ENCODE assay signal across 12 mouse cellular contexts in the genomic region with DNA sequence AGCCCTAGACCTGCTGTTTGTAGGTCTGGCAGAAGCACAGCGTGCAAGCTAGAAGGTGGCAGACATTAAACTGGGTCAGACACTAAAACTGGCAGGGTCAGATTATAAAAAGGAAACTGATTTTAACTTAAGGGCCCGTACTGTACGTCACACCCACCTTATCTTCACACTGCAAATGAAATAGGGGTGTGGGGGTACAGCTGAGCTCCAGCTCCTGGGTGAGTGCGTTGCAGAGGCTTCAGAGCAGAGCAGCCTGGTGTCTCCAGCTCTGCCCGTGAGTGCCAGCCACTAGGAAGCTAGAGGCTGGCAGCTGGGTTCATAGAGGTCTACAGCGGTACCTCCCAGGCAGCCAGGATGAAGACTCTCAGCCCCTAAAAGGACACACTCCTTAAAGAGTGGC. TPM values are rescaled to one million over a fixed set of nuclear protein-coding genes. Genes with fewer than 3 reads are reported as not detected.
A peak's percentile ranks its signal among the peaks of the same experiment; 100 is the strongest.
DNase-seq lines count a peak whose midpoint lies in the region; ATAC-seq lines count a peak whose summit lies in the region.
"Had no signal": no experiment of that assay in that cellular context is flagged by ENCODE, and none has a peak within 500 bp of the region (broad histone marks: within the 10 kb centered on the region; RNA-seq: fewer than 3 reads in every experiment).

No protein-coding gene starts in this region.

- H3K27me3 ChIP-seq in limb, embryonic 13.5 days = no peaks in the 10 kb centered on the region
- H3K27me3 ChIP-seq in limb, embryonic 10.5 days (ENCODE audit: low read depth, poor library complexity, severe bottlenecking) = no peaks in the 10 kb centered on the region
- no peaks in the 10 kb centered on the region for H3K27me3 ChIP-seq in liver, embryonic 13.5 days
- H3K27me3 ChIP-seq: embryonic facial prominence, embryonic 15.5 days had no signal

- ATAC-seq in limb, embryonic 13.5 days (ENCODE audit: low FRiP score, low read depth) = no peak
- ATAC-seq in common myeloid progenitor, adult 5-6 weeks (replicated peaks; ENCODE audit: low read depth, poor library complexity, severe bottlenecking) = peak; percentile 71
- peak; percentile 82 for ATAC-seq in liver, embryonic 13.5 days (ENCODE audit: low read depth)

- DNase-seq in limb, embryonic 10.5 days (ENCODE audit: low spot score) = no peak
- DNase-seq in MEL-GATA-1-ER (ENCODE audit: extremely low read depth, low read depth) = peak; percentile 79
- peak; percentile 43 for DNase-seq in liver, embryonic 13.5 days
- DNase-seq in cerebellum, adult 11-12 months = no peak
- no peak for DNase-seq in left cerebral cortex, adult 11 months (ENCODE audit: low spot score)
- DNase-seq: adrenal gland, postnatal 10 days; cerebellum, adult 9-11 months; gastrocnemius, postnatal 25 days; kidney, adult 11 months had no signal

- H3K4me1 ChIP-seq in limb, embryonic 13.5 days = peaks cover 36% of the 10 kb centered on the region
- H3K4me1 ChIP-seq in limb, embryonic 10.5 days = peaks cover 46% of the 10 kb centered on the region
- peaks cover 85% of the 10 kb centered on the region for H3K4me1 ChIP-seq in liver, embryonic 13.5 days (replicated peaks)

- no peaks in the 10 kb centered on the region for H3K9me3 ChIP-seq in limb, embryonic 13.5 days
- H3K9me3 ChIP-seq in limb, embryonic 10.5 days (replicated peaks) = no peaks in the 10 kb centered on the region
- no peaks in the 10 kb centered on the region for H3K9me3 ChIP-seq in liver, embryonic 13.5 days (replicated peaks)
- H3K9me3 ChIP-seq: embryonic facial prominence, embryonic 15.5 days had no signal

- peak overlapping the region; percentile 53; the same call in 1 of the 2 replicates for H3K9ac ChIP-seq in limb, embryonic 13.5 days
- peak overlapping the region; percentile 31 for H3K9ac ChIP-seq in liver, embryonic 13.5 days
- H3K9ac ChIP-seq: embryonic facial prominence, embryonic 15.5 days had no signal

- no peak overlapping the region for H3K27ac ChIP-seq in limb, embryonic 13.5 days
- no peak overlapping the region for H3K27ac ChIP-seq in limb, embryonic 10.5 days
- no peak overlapping the region for H3K27ac ChIP-seq in liver, embryonic 13.5 days

- H3K36me3 ChIP-seq in limb, embryonic 13.5 days = no peaks in the 10 kb centered on the region
- no peaks in the 10 kb centered on the region for H3K36me3 ChIP-seq in limb, embryonic 10.5 days
- H3K36me3 ChIP-seq in liver, embryonic 13.5 days = no peaks in the 10 kb centered on the region
- H3K36me3 ChIP-seq: embryonic facial prominence, embryonic 15.5 days had no signal

- 78% methylated on average over 6 of the region's 6 CpGs for WGBS in limb, embryonic 13.5 days
- 85% methylated on average over 6 of the region's 6 CpGs for WGBS in limb, embryonic 10.5 days
- 19% methylated on average over 6 of the region's 6 CpGs for WGBS in liver, embryonic 13.5 days (ENCODE audit: insufficient replicate concordance)

- no peak overlapping the region for H3K4me3 ChIP-seq in limb, embryonic 13.5 days
- H3K4me3 ChIP-seq in limb, embryonic 10.5 days = no peak overlapping the region
- no peak overlapping the region for H3K4me3 ChIP-seq in liver, embryonic 13.5 days (replicated peaks)
- H3K4me3 ChIP-seq: embryonic facial prominence, embryonic 15.5 days had no signal

- no peak overlapping the region for H3K4me2 ChIP-seq in limb, embryonic 13.5 days (replicated peaks)
- H3K4me2 ChIP-seq in liver, embryonic 13.5 days = peak overlapping the region; percentile 36
- H3K4me2 ChIP-seq: embryonic facial prominence, embryonic 15.5 days had no signal

RNA-seq across cellular contexts. Expression of a gene that starts 6.5 kb away (rescaled TPM):
- polyA plus RNA-seq in limb, embryonic 13.5 days (2015; fragmentation: Nextera tagmentation; extraction: Ambion mirVana) = 83.1 and 90.2 TPM in 2 replicates
- 129 and 139 TPM in 2 replicates for polyA plus RNA-seq in limb, embryonic 10.5 days (2016; fragmentation: Nextera tagmentation; extraction: Ambion mirVana)
- total RNA-seq in common myeloid progenitor, adult 5-6 weeks (2017) = 92.4 and 106 TPM in 2 replicates
- polyA plus RNA-seq in liver, embryonic 13.5 days (2015; fragmentation: Nextera tagmentation; extraction: Ambion mirVana) = 48.0 and 60.3 TPM in 2 replicates

Comparison
In these comparisons a context has a peak if more than half of its experiments do, and no peak if none do; other contexts are left out.
1. DNase-seq: peak in MEL-GATA-1-ER (single experiment) and liver, embryonic 13.5 days (single experiment); none in limb, embryonic 10.5 days (single experiment), cerebellum, adult 11-12 months (single experiment) and left cerebral cortex, adult 11 months (single experiment).